Mouse (Mus musculus) WW6 (cell line): ENCODE results near the gene Ahcyl2.
"Not testable (repeated sequence)": the region's sequence is repeated elsewhere in the genome, so short reads cannot be mapped to it uniquely, and the experiment has no call there.

Source experiments
- DNase-seq: peaks from one replicate; pipeline ENCODE4 v3.0.0-alpha.2; 2013; ENCODE audit warnings: low read depth, low spot score

Gene Ahcyl2

DNA sequence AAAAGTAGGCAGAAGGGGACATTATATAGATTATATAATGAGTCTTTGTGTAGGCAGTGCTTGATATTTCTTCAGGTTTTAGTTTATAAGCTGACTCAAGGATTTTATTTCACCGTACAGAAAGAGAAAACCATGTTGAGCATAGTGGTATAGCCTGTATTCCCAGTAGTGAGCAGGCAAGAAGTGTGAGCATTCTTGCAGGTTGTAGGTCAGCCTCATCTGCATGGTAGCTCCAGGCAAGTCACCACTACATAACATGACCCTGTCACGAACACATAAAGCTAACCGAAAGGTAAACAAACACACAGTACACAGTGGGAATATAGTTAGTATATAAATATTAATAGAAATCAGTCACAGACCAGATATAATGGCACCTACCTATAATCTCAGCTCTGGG lies 47.2 kb downstream of the Ahcyl2 start:
- DNase-seq = no peak

- DNase-seq = no peak
These were observed 47.8 kb downstream of the Ahcyl2 start for GRCm38 (mm10) chr6:29815634-29816033.

DNA sequence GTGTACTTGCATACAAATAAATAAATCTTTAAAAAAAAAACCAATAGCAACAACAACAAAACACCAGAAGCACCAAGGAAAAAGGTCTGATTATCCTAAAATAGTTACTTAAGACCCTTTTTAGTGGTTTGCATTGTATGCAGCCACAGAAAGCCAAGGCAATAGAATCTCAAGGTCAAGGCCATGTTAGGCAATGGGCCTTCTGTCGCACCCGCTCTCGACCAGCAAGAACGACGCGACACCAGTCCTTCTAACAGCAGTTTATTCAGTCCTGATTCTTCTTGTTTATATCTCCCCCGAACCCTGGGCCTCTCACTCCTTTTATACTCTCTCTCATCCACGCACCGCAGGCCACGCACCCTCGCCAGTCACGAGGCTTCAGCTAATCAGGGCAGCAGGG lies 48.6 kb downstream of the Ahcyl2 start:
- DNase-seq = not testable (repeated sequence)

- DNase-seq = no peak
These were observed 51.5 kb downstream of the Ahcyl2 start for GRCm38 (mm10) chr6:29819309-29819708.

DNA sequence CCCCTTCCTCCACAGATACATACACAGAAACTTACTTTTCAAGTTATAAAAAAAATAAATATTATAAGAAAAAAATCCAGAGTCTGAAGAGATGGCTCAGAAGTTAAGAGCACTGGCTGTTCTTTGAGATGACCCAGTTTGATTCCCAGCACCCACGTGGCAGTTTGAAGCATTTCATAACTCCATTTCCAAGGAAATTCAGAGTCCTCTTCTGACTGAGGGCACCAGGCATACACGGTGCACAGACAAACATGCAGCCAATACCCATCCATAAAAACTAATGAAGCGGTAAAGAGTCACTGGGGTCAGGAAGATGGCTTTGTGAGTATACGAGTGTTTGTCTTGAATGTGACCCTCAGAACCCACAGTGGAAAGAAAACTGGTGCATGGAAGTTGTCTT lies 52.5 kb downstream of the Ahcyl2 start:
- no peak for DNase-seq

- no peak for DNase-seq
These were observed 53.1 kb downstream of the Ahcyl2 start for GRCm38 (mm10) chr6:29820926-29821325.

GRCm38 (mm10) chr6:29821770-29822169 lies 54.0 kb downstream of the Ahcyl2 start:
- DNase-seq = no peak

- DNase-seq = no peak
These were observed 57.5 kb downstream of the Ahcyl2 start for GRCm38 (mm10) chr6:29825302-29825701.

GRCm38 (mm10) chr6:29827291-29828242 lies 59.8 kb downstream of the Ahcyl2 start:
- DNase-seq = no peak

DNA sequence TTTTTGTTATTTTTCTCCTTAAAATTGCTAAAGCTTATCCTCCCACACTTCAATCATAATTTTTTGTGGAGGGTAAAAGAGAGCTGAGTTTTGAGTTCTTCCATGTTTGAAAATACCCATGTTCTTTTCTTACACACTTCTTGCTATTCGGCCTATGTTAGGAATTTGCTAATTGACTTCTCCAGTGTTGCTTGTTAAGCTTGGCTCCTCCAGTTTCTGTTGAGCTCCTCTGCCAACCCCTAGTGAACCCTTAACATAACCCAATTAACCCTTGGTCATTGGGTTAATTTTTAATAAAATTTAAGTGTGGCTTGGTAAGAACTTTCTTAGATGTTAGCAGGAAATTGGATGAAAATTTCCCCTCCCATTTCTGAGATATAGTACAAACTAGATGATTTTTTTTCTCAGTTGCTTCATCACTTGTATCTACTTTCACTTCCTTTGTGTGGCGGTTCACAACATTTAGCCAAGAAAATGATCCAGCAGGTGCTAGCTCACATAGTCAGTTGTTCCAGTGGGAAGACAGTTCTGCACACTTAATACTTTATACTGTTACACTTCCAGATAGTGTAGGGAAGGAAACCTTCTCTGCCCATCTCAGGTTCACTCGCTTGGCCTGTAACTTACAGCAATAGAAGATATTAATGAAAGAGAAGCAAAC lies 60.9 kb downstream of the Ahcyl2 start:
- DNase-seq = no peak

DNA sequence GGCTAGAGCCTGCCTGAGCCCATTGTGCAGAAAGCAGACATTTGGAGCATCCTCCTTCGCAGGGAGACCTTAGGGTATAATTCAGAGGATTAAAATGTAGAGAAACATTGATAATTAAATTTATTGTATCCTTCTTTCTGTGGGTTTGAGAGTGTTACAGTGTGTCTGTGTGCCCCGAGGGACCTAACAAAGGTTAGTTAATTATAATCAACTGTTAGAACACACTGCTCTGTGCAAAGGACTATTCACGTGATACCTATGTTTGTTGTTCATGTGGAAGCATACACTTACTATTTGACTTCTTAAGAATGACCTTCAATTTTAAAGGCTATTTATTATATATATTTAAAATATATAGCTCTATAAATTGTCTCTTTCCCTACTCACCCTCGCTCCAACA lies 64.5 kb downstream of the Ahcyl2 start:
- no peak for DNase-seq

GRCm38 (mm10) chr6:29833117-29833516 lies 65.3 kb downstream of the Ahcyl2 start:
- no peak for DNase-seq

- DNase-seq = no peak
These were observed 65.9 kb downstream of the Ahcyl2 start for GRCm38 (mm10) chr6:29833568-29834255.

- DNase-seq = no peak
These were observed 67.8 kb downstream of the Ahcyl2 start for GRCm38 (mm10) chr6:29835543-29836177.

DNA sequence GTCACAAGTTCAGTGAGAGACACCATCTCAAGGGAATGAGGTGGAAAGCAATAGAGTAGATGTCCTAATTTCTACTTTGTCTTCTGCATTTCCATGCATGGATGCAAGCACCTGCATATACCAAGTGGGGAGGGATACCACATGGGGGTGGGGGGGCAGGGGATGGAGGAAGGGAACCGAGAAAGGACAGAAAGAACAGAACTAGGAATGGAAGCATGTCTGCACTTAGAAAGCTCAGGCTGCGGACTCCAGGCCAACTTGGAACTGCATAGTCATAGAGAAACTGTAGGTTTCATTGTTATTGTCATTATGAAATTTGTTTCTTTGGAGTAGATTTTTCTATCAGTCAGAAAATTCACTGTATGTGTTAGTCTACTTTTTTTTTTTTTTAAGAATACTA lies 69.8 kb downstream of the Ahcyl2 start:
- DNase-seq = no peak

GRCm38 (mm10) chr6:29838531-29838930 lies 70.7 kb downstream of the Ahcyl2 start:
- no peak for DNase-seq

GRCm38 (mm10) chr6:29840008-29840407 lies 72.2 kb downstream of the Ahcyl2 start:
- no peak for DNase-seq

- no peak for DNase-seq
These were observed 73.7 kb downstream of the Ahcyl2 start for GRCm38 (mm10) chr6:29841461-29841860.

DNA sequence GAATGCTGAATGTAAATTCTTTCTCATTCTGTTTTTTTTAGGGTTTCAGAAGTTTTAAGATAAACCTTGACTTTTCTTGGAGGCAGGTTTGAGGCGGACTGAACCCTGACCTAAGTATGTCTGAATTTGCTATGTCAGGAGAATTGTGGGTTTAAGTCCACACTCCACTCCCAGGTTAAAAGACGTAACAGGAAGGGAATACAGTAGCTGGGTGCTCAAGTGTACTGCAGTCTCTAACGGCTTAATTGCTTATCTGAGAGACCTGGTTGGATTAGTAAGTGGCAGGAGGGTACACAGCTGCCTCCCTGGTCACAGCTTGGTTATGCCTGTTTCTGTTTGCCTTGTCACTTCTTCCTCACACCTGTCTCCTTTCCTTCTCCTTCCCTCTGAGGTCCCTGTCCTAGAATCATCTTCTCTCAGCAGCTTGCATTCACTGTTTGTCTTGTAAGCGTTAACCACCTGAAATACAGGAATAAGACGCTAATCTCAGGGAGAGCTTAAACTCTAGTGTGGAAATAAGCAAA lies 79.9 kb downstream of the Ahcyl2 start:
- no peak for DNase-seq

DNA sequence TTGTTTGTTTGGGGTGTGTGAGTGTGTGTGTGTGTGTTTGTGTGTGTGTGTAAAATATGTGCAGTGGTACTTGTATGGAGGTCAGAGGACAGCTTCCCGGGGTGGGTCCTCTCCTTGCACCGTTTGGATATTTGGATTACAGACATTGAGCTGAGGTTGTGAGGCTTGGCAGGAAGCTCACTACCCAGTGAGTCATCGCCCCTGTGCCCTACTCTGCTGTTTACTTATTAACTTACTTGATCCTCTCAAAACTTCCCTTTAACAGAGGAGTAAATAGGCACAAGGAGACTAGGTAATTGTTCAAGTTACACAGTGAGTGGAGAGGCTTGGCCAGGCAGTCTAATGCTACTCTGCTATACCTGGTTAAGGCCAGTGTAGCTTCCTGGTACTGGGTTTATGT lies 81.0 kb downstream of the Ahcyl2 start:
- no peak for DNase-seq

DNA sequence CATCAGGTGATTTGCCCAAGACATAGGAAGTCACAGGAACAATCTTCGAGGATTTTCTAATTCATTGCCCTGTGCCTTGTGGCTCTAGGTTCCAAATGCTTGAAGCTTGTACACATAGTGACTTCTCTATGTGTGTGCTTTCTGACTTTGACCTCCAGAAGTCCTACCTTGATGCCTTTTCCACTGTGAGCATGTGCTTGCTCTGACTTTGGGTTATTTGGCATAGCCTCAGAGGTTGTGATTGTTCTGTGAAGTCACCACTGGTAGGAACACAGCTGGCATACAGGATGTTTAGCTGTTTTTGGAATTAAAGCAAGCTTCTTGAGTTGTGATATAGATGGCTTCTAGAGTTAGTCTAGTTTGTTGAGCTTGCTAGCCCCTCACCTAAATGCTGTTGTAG lies 82.3 kb downstream of the Ahcyl2 start:
- no peak for DNase-seq

DNA sequence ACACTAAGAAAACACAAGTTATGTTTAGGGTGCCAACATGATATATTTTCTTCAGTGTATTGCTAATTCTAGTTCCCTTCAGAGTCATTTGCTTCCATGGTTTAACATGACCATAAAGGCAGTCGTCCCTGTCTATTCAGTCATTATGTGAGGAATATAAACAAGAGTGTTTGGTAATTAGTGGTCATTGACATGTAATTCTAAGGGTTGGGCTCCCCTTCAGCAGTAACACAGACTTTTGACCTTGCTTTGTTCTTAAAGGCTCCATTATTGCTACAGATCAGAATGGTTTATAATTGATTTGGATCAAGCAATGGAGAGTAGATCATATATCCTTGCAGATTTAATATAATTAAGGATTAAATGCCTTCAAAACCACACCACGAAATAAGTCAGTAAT lies 82.9 kb downstream of the Ahcyl2 start:
- no peak for DNase-seq
